Mouse (Mus musculus) small intestine, adult 2 months (tissue): ENCODE data around the gene Nr4a2.

Source experiments
- CTCF ChIP-seq: fragments of 200-500 bp; IDR thresholded peaks from 2 replicates; pipeline ENCODE4 v1.5.1; 2012; ENCODE audit warnings: low read depth, mild to moderate bottlenecking, control low read depth, inconsistent platforms, low read length, moderate library complexity, mixed read lengths; ENCODE audit not compliant: insufficient replicate concordance, insufficient read length; ENCODE audit errors: extremely low read depth
- POLR2A ChIP-seq: fragments of 200-500 bp; IDR thresholded peaks from 2 replicates; pipeline ENCODE4 v1.6.1; 2012; ENCODE audit warnings: low read depth, mild to moderate bottlenecking, control low read depth, inconsistent platforms, low read length, moderate library complexity

GRCm38 (mm10) chr2:57112949-57113348 lies 10.9 kb downstream of the Nr4a2 start:
- no peak for TF ChIP-seq CTCF
- no peak for TF ChIP-seq POLR2A
